Mouse (Mus musculus) hindbrain, embryonic 14.5 days (tissue): Measurements from ENCODE around the gene Nmur1. TPM values are rescaled to one million over a fixed set of nuclear protein-coding genes. Genes with fewer than 3 reads are reported as not detected.
"Not testable (repeated sequence)": the region's sequence is repeated elsewhere in the genome, so short reads cannot be mapped to it uniquely, and the experiment has no call there.

ENCODE experiments used
- ATAC-seq: fragments of 200-750 bp; cut with Nextera tagmentation; 2 replicates; pipeline ENCODE4 v1.8.0; 2017; ENCODE audit warnings: moderate number of reproducible peaks, mild to moderate bottlenecking, moderate TSS enrichment, moderate library complexity; ENCODE audit not compliant: low FRiP score
- DNase-seq: peaks from one replicate; pipeline ENCODE4 v3.0.0-alpha.2; 2015; ENCODE audit warnings: low spot score
- H3K27ac ChIP-seq: fragments of 300-500 bp; sonication (generic); 2 replicates; pipeline ENCODE4 v1.5.1; 2014; ENCODE audit warnings: mild to moderate bottlenecking, moderate library complexity
- H3K27me3 ChIP-seq: fragments of 300-500 bp; sonication (generic); 2 replicates; pipeline ENCODE4 v1.6.1; 2014; ENCODE audit warnings: mild to moderate bottlenecking, low read length, mixed read lengths; ENCODE audit not compliant: control insufficient read depth, insufficient read depth
- H3K36me3 ChIP-seq: fragments of 300-500 bp; sonication (generic); replicated peaks from 2 replicates; pipeline ENCODE4 v1.6.1; 2014; ENCODE audit not compliant: control insufficient read depth, insufficient read depth
- H3K4me1 ChIP-seq: fragments of 300-500 bp; sonication (generic); replicated peaks from 2 replicates; pipeline ENCODE4 v1.6.1; 2014; ENCODE audit warnings: antibody characterized with exemption, low read length, mixed read lengths; ENCODE audit not compliant: control insufficient read depth, insufficient read depth
- H3K4me2 ChIP-seq: fragments of 300-500 bp; sonication (generic); replicated peaks from 2 replicates; pipeline ENCODE4 v1.6.1; 2014; ENCODE audit warnings: mild to moderate bottlenecking, moderate library complexity
- H3K4me3 ChIP-seq: fragments of 300-500 bp; sonication (generic); replicated peaks from 2 replicates; pipeline ENCODE4 v1.5.1; 2014; ENCODE audit warnings: mild to moderate bottlenecking, low read length
- H3K9ac ChIP-seq: fragments of 300-500 bp; sonication (generic); 2 replicates; pipeline ENCODE4 v1.6.1; 2014
- H3K9me3 ChIP-seq: fragments of 300-500 bp; sonication (generic); 2 replicates; pipeline ENCODE4 v1.6.1; 2016; ENCODE audit warnings: low read length; ENCODE audit not compliant: control insufficient read depth
- WGBS: fragments of 180-500 bp; shearing (Covaris S2); extraction: QIAGEN DNeasy Blood & Tissue Kit; methylation state at CpG from one replicate; pipeline ENCODE4 v1.1.7; 2014; 5-methylcytosine and 5-hydroxymethylcytosine counted together
- polyA plus RNA-seq: library from polyadenylated mRNA; unstranded; fragments of >200 nt; fragmentation: Nextera tagmentation; extraction: Ambion mirVana; gene quantifications from 2 replicates; pipeline ENCODE4 v1.2.1, GENCODE M21; 2014

Gene Nmur1
- not detected in 2 replicates for polyA plus RNA-seq

GRCm38 (mm10) chr1:86426128-86426527 is at the start of gene Nmur1, which contains the start of gene Tex44:
Nmur1 (minus strand) TSS chr1:86426228.
Tex44 (plus strand) TSS chr1:86426329.
- H3K9me3 ChIP-seq = no peaks in the 10 kb centered on the region
- H3K4me1 ChIP-seq = peaks cover 11% of the 10 kb centered on the region
- DNase-seq = no peak
- no peaks in the 10 kb centered on the region for H3K36me3 ChIP-seq
- H3K27ac ChIP-seq = peak within 1 kb of the TSS; percentile 38
- 96% methylated on average over 8 of the region's 8 CpGs for WGBS
- ATAC-seq = no peak
- no peak within 1 kb of the TSS for H3K4me3 ChIP-seq
- H3K4me2 ChIP-seq = no peak within 1 kb of the TSS
- H3K27me3 ChIP-seq = no peaks in the 10 kb centered on the region
- H3K9ac ChIP-seq = no peak within 1 kb of the TSS

- Histone ChIP-seq H3K4me1 (peaks cover 7% of the 10 kb centered on the region), H3K27ac (no peak overlapping the region), H3K4me2 (no peak overlapping the region), H3K36me3 (no peaks in the 10 kb centered on the region), H3K27me3 (no peaks in the 10 kb centered on the region), H3K9ac (no peak overlapping the region), H3K4me3 (no peak overlapping the region), H3K9me3 (no peaks in the 10 kb centered on the region)
- WGBS = 94% methylated on average over 18 of the region's 18 CpGs
- DNase-seq (no peak), ATAC-seq (no peak)
Measured at GRCm38 (mm10) chr1:86473109-86473760, 47.2 kb upstream of the Nmur1 start.

- Histone ChIP-seq H3K4me2 (peak overlapping the region; percentile 37), H3K4me3 (no peak overlapping the region), H3K9me3 (no peaks in the 10 kb centered on the region), H3K9ac (peak overlapping the region; percentile 51; the same call in 1 of the 2 replicates), H3K36me3 (no peaks in the 10 kb centered on the region), H3K27me3 (no peaks in the 10 kb centered on the region), H3K4me1 (peaks cover 7% of the 10 kb centered on the region), H3K27ac (peak overlapping the region; percentile 49; the same call in 1 of the 2 replicates)
- WGBS = 22% methylated on average over 31 of the region's 31 CpGs
- ATAC-seq (no peak), DNase-seq (no peak)
Measured at GRCm38 (mm10) chr1:86472197-86472952, 46.3 kb upstream of the Nmur1 start.

- not testable (repeated sequence) for DNase-seq, H3K9me3 ChIP-seq, H3K4me1 ChIP-seq, H3K4me3 ChIP-seq, ATAC-seq, H3K9ac ChIP-seq, H3K36me3 ChIP-seq, H3K27me3 ChIP-seq, H3K27ac ChIP-seq
- H3K4me2 ChIP-seq = peak overlapping the region; percentile 37; the same call in 1 of the 2 replicates
- WGBS = 78% methylated on average over 11 of the region's 11 CpGs
Measured at GRCm38 (mm10) chr1:86471504-86471961, 45.5 kb upstream of the Nmur1 start.

GRCm38 (mm10) chr1:86470519-86471181 is 44.6 kb upstream of the Nmur1 start:
- no peak for ATAC-seq
- no peak overlapping the region for H3K27ac ChIP-seq
- no peaks in the 10 kb centered on the region for H3K9me3 ChIP-seq
- H3K27me3 ChIP-seq = no peaks in the 10 kb centered on the region
- WGBS = 65% methylated on average over 12 of the region's 12 CpGs
- DNase-seq = no peak
- no peak overlapping the region for H3K4me3 ChIP-seq
- no peaks in the 10 kb centered on the region for H3K36me3 ChIP-seq
- H3K4me1 ChIP-seq = peaks cover 7% of the 10 kb centered on the region
- no peak overlapping the region for H3K4me2 ChIP-seq
- no peak overlapping the region for H3K9ac ChIP-seq

GRCm38 (mm10) chr1:86469876-86470275 is 43.8 kb upstream of the Nmur1 start:
- Histone ChIP-seq H3K9ac (no peak overlapping the region), H3K4me2 (no peak overlapping the region), H3K4me3 (no peak overlapping the region), H3K27ac (no peak overlapping the region), H3K27me3 (no peaks in the 10 kb centered on the region), H3K4me1 (peaks cover 7% of the 10 kb centered on the region), H3K36me3 (no peaks in the 10 kb centered on the region), H3K9me3 (no peaks in the 10 kb centered on the region)
- no peak for ATAC-seq
- DNase-seq = no peak
- WGBS = 99% methylated on average over 4 of the region's 4 CpGs

- H3K27ac ChIP-seq = no peak overlapping the region
Measured at GRCm38 (mm10) chr1:86467416-86467815, 41.4 kb upstream of the Nmur1 start.

GRCm38 (mm10) chr1:86464875-86465224 is 38.8 kb upstream of the Nmur1 start:
- WGBS = 33% methylated on average over 4 of the region's 4 CpGs
- no peak overlapping the region for H3K4me3 ChIP-seq
- H3K27me3 ChIP-seq = no peaks in the 10 kb centered on the region
- peak overlapping the region; percentile 71 for H3K27ac ChIP-seq
- no peak overlapping the region for H3K9ac ChIP-seq
- H3K4me1 ChIP-seq = no peaks in the 10 kb centered on the region
- H3K4me2 ChIP-seq = no peak overlapping the region
- ATAC-seq (no peak), DNase-seq (no peak)
- H3K36me3 ChIP-seq = no peaks in the 10 kb centered on the region
- 0 out of 2 replicates have a peak, but pooled peaks cover 6% of the 10 kb centered on the region for H3K9me3 ChIP-seq

More at GRCm38 (mm10) chr1:86467416-86467815, 41.4 kb upstream of the Nmur1 start:
- DNase-seq (no peak), ATAC-seq (no peak)
- H3K4me2 ChIP-seq = no peak overlapping the region
- no peak overlapping the region for H3K9ac ChIP-seq
- H3K4me3 ChIP-seq = no peak overlapping the region
- 89% methylated on average over 8 of the region's 8 CpGs for WGBS
- no peaks in the 10 kb centered on the region for H3K9me3 ChIP-seq
- H3K36me3 ChIP-seq = no peaks in the 10 kb centered on the region
- no peaks in the 10 kb centered on the region for H3K27me3 ChIP-seq
- peaks cover 6% of the 10 kb centered on the region for H3K4me1 ChIP-seq
